Mouse (Mus musculus): ENCODE measurements at regions not wholly inside any gene's neighbourhood (a gene's known extent, or its start where the extent isn't known, plus 50 kb on each side); places are given as distances from the start of the nearest gene placed in this dataset.

- Histone ChIP-seq H3K27ac (no peak overlapping the region), H3K4me3 (no peak overlapping the region)
- no peak for DNase-seq
- intact Hi-C loops (cut with DNase I) = no loop called here
- TF ChIP-seq CTCF (IDR thresholded peaks at IDR 0.05) = no peak
Measured at GRCm38 (mm10) chr4:53270433-53270832, 110.7 kb upstream of the Abca1 start.

DNA sequence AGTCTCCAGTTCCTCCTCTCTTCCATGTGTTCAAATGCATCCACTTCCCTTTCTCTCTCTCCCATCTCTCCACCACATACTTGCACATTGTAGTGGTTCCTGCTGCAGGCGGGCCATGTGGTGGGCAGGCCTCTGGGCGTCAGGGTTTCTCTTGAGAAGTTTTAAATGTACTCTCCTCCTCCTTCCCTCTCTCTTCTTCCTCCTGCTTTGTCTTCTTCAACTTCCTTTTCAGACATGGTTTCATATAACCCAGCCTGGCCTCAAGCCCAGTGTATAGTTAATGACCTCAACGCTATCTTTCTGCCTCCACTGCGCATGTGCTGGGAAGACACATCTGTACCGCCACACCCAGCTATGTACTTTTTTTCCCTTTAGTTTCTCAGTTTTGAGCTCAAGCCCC is 110.3 kb upstream of the Abca1 start:
- Histone ChIP-seq H3K4me3 (no peak overlapping the region), H3K27ac (no peak overlapping the region)
- no peak for TF ChIP-seq CTCF (IDR thresholded peaks at IDR 0.05)
- intact Hi-C loops (cut with DNase I) = no loop called here
- DNase-seq = peak; percentile 36

DNA sequence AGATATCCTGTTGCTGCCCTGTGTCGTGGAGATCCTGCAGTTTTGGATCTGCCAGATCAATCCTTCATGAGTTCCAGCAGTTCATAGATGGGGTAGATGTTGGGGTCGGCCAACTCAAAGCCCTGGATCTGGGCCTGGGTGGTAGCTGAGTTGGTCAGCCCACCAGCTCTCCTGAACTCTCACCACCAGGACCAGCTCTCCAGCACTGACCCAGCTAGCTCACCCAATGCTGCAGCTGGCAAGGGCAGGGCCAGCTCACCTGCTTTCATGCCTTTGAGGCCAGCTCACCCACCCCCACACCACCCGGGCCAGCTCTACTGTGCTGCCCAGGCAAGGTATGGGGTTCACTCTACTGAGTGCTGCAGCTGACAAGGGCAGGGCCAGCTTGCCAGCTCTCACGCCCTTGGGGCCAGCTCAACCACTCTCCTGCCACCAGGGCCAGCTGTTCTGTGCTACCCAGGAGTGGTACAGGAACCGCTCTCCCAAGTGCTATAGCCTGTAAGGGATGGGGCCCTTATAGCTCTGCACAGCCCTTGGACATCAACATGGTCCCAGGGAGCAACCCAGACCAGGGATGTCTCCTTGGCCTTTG is 109.7 kb upstream of the Abca1 start:
- Histone ChIP-seq H3K27ac (no peak overlapping the region), H3K4me3 (no peak overlapping the region)
- no peak for DNase-seq
- intact Hi-C loops (cut with DNase I) = no loop called here
- TF ChIP-seq CTCF (IDR thresholded peaks at IDR 0.05) = no peak

DNA sequence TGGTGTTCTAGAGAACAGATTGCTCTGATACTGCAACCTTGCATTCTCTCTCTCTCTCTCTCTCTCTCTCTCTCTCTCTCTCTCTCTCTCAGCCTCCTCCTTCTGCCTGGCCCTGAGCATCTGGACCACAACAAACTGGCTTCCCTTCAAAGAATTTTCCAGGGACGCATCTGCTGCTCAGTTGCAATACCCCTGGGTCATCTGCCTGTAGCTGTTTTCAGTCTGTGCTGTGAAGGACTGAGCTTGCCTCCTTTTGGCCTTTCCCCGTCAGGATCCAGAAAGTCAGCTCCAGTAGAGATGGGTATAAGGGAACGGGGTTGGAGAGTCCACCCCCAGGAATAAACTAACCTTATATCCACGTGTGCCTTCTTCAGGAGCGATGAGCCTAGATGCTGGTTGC is 105.2 kb upstream of the Abca1 start:
- Histone ChIP-seq H3K27ac (no peak overlapping the region), H3K4me3 (no peak overlapping the region)
- DNase-seq = peak; percentile 47
- intact Hi-C loops (cut with DNase I) = loop anchor here (2.0 to 5.0 kb wide), 3 partner anchors 46 to 148 kb away; partner anchors contain the start of gene Abca1
- no peak for TF ChIP-seq CTCF (IDR thresholded peaks at IDR 0.05)

DNA sequence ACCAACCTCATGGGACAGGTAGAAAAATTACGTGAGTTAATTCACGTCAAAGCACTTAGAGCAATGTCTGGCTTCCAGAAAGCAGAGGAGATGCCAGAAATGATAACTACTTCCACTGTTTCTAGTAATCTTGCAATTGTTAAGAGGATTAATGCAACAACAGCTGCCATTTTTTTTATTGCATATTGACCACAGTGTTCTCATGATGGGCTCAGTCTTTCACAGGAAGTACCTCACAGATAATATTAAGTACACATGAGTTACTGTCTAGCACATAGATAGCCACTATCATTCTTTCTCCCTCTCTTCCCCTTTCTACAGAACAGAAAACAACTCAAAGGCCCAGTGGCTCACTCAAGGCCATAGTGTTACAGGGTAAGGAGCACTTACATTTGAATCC is 104.8 kb upstream of the Abca1 start:
- Histone ChIP-seq H3K4me3 (no peak overlapping the region; the same call in 1 of the 2 replicates), H3K27ac (peak overlapping the region; percentile 67)
- intact Hi-C loops (cut with DNase I) = loop anchor here (2.0 to 5.0 kb wide), 3 partner anchors 46 to 147 kb away; partner anchors contain the start of gene Abca1
- DNase-seq = no peak
- no peak for TF ChIP-seq CTCF (IDR thresholded peaks at IDR 0.05)

DNA sequence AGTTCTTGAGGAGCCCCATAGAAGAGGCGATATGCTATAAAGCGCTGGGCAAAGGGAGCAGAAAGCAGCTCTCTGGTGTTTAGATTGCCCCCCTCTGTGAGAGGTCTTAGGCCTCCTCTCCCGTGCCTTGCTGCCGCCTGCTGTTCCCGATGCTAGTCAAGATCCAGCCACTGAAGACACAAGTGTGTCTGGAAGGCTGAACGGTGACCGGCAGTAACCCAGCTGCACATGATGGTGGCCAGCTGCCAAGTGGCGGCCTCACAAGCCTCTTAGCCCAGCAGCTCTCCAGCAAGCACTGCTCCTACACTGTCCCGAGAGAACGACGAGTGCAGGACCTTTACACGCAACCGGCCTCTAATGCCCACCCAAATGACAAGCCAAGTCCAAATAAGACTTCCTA is 104.1 kb upstream of the Abca1 start:
- Histone ChIP-seq H3K4me3 (peak overlapping the region; percentile 23; the same call in 1 of the 2 replicates), H3K27ac (peak overlapping the region; percentile 67)
- DNase-seq = peak; percentile 95
- intact Hi-C loops (cut with DNase I) = loop anchor here (2.0 to 5.0 kb wide), 3 partner anchors 45 to 146 kb away; partner anchors contain the start of gene Abca1
- TF ChIP-seq CTCF (IDR thresholded peaks at IDR 0.05) = peak; percentile 50

- Histone ChIP-seq H3K27ac (no peak overlapping the region), H3K4me3 (no peak overlapping the region)
- no peak for TF ChIP-seq CTCF (IDR thresholded peaks at IDR 0.05)
- DNase-seq = no peak
- intact Hi-C loops (cut with DNase I) = loop anchor here (5.0 kb wide), 1 partner anchor 145 kb away; no protein-coding TSS in a partner anchor
Measured at GRCm38 (mm10) chr4:53262466-53262865, 102.8 kb upstream of the Abca1 start.

DNA sequence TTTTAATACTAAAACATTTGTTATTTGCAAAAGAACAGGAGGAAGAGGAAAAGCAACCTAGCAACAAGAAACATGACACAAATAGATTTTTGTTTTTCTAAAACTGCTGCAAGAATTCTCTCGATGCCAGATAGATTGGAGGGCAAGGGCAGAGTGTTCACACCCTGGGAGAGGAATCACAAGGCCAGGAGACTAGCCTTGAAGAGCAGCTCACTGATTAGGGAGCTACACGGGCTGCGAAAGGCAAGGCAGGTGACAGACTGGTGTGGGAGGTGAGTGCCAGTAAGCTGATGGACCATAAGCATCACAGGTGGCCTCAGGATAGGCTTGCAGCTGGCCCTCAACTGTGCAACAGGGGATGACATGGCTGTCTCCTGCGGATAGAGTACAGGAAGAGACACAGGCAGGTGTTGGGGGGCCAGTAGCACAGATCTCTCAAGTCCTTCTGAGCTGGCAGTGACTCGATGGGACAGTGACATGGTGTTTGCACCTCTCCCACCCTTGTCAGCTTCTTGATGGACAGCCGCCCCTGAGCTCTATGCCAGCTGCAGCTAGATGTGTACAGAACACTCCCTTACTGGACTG is 102.0 kb upstream of the Abca1 start:
- Histone ChIP-seq H3K27ac (no peak overlapping the region), H3K4me3 (no peak overlapping the region)
- intact Hi-C loops (cut with DNase I) = loop anchor here (5.0 kb wide), 1 partner anchor 144 kb away; no protein-coding TSS in a partner anchor
- no peak for DNase-seq
- no peak for TF ChIP-seq CTCF (IDR thresholded peaks at IDR 0.05)

GRCm38 (mm10) chr4:53258975-53259374 is 99.3 kb upstream of the Abca1 start:
- intact Hi-C loops (cut with DNase I) = no loop called here
- no peak overlapping the region for H3K27ac ChIP-seq
- no peak for DNase-seq
- no peak overlapping the region for H3K4me3 ChIP-seq
- no peak for TF ChIP-seq CTCF (IDR thresholded peaks at IDR 0.05)

GRCm38 (mm10) chr4:53256996-53257395 is 97.3 kb upstream of the Abca1 start:
- no peak for TF ChIP-seq CTCF (IDR thresholded peaks at IDR 0.05)
- no peak for DNase-seq
- no peak overlapping the region for H3K27ac ChIP-seq
- intact Hi-C loops (cut with DNase I) = no loop called here
- no peak overlapping the region for H3K4me3 ChIP-seq

DNA sequence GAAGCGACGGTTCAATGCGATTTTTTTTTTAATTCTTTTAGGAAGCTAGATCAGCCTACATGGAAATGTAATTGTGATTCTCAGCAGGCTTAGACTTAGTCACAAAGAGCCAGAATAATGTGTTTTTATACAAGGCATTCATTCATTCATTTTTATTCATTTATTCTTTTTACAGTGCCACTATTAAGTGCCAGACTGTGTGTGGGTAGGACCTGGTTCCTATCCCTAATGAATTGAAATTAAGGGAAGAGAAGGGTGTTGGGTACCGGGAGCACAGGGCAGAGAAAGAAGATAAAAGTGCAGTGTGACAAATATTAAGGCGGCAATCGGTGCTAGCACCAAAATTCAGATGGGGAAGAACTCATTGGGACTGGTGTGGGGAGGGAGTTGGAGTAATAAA is 94.8 kb upstream of the Abca1 start:
- intact Hi-C loops (cut with DNase I) = no loop called here
- H3K27ac ChIP-seq = no peak overlapping the region
- no peak for DNase-seq
- no peak for TF ChIP-seq CTCF (IDR thresholded peaks at IDR 0.05)
- H3K4me3 ChIP-seq = no peak overlapping the region

DNA sequence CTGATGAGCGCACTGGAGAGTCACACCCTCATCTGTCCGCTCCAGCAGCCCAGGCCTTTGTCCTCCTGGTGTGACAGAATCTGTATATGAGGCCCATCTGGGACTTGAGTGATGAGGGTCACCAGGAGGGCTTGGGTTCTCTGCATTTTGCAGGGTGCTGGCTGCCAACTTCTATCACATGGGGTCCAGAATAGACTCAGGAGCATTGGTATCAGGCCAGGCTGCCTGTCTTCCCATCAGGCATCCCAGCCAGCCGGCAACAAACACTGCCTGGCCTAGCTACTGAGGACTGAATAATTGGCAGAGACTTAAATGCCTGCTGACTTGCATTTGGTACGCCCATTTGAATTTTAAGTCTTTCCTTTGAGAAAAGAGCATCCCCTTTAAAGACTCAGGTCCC is 94.0 kb upstream of the Abca1 start:
- no peak overlapping the region for H3K4me3 ChIP-seq
- no peak for DNase-seq
- intact Hi-C loops (cut with DNase I) = no loop called here
- H3K27ac ChIP-seq = no peak overlapping the region
- no peak for TF ChIP-seq CTCF (IDR thresholded peaks at IDR 0.05)

- Histone ChIP-seq H3K27ac (no peak overlapping the region), H3K4me3 (no peak overlapping the region)
- TF ChIP-seq CTCF (IDR thresholded peaks at IDR 0.05) = no peak
- intact Hi-C loops (cut with DNase I) = no loop called here
- DNase-seq = no peak
Measured at GRCm38 (mm10) chr4:53250325-53250724, 90.6 kb upstream of the Abca1 start.
